Mouse (Mus musculus): Measurements from ENCODE around the gene Ptpa. TPM values are rescaled to one million over a fixed set of nuclear protein-coding genes. Genes with fewer than 3 reads are reported as not detected.
A peak's percentile ranks its signal among the peaks of the same experiment; 100 is the strongest.

Gene Ptpa
- total RNA-seq (2014; rRNA removed) (139 and 147 TPM in 2 replicates), polyA plus RNA-seq (2015; fragmentation: Nextera tagmentation; extraction: Ambion mirVana) (138 and 141 TPM in 2 replicates)

- Histone ChIP-seq H3K4me3 (ENCODE audit: low read depth, low read length) (peak within 1 kb of the TSS; percentile 77), H3K36me3 (ENCODE audit: insufficient read depth, low read length) (peaks cover 7% of the 10 kb centered on the region; the same call in 1 of the 2 replicates), H3K9ac (replicated peaks; ENCODE audit: low read length, poor library complexity, severe bottlenecking) (peak within 1 kb of the TSS; percentile 86), H3K27ac (ENCODE audit: low read depth, low read length) (peak within 1 kb of the TSS; percentile 92), H3K9me3 (ENCODE audit: low read length) (no peaks in the 10 kb centered on the region), H3K4me2 (ENCODE audit: low read depth, low read length, poor library complexity, severe bottlenecking) (peak within 1 kb of the TSS; percentile 64), H3K27me3 (ENCODE audit: insufficient read depth, low read length) (no peaks in the 10 kb centered on the region), H3K4me1 (ENCODE audit: insufficient read depth, low read length) (peaks cover 11% of the 10 kb centered on the region)
- peak; percentile 30; the same call in 1 of the 2 replicates for TF ChIP-seq CTCF (IDR thresholded peaks at IDR 0.05)
- ATAC-seq (ENCODE audit: low FRiP score) (peak; percentile 95), DNase-seq (ENCODE audit: low spot score) (peak; percentile 95)
- WGBS, result under 1% methylated on average over 58 of the region's 67 CpGs
These were observed at the start of gene Ptpa for GRCm38 (mm10) chr2:30415936-30416648. TSS of gene Ptpa (plus strand) at chr2:30416039.

- H3K27me3 ChIP-seq (ENCODE audit: insufficient read depth, low read length), result no peaks in the 10 kb centered on the region
- peaks cover 36% of the 10 kb centered on the region for H3K36me3 ChIP-seq (ENCODE audit: insufficient read depth, low read length)
- H3K4me3 ChIP-seq (ENCODE audit: low read depth, low read length), result no peak overlapping the region
- WGBS, result 63% methylated on average over 5 of the region's 5 CpGs
- no peak overlapping the region for H3K27ac ChIP-seq (ENCODE audit: low read depth, low read length)
- no peaks in the 10 kb centered on the region for H3K9me3 ChIP-seq (ENCODE audit: low read length)
- DNase-seq (ENCODE audit: low spot score) (no peak), ATAC-seq (ENCODE audit: low FRiP score) (no peak)
- no peak overlapping the region for H3K9ac ChIP-seq (replicated peaks; ENCODE audit: low read length, poor library complexity, severe bottlenecking)
- H3K4me2 ChIP-seq (ENCODE audit: low read depth, low read length, poor library complexity, severe bottlenecking), result no peak overlapping the region
- TF ChIP-seq CTCF (IDR thresholded peaks at IDR 0.05), result no peak
- H3K4me1 ChIP-seq (ENCODE audit: insufficient read depth, low read length), result peaks cover 10% of the 10 kb centered on the region; the same call in 1 of the 2 replicates
These were observed 49.6 kb upstream of the Ptpa start for GRCm38 (mm10) chr2:30366203-30366602.

- Histone ChIP-seq H3K4me3 (ENCODE audit: low read depth, low read length) (no peak overlapping the region), H3K9ac (replicated peaks; ENCODE audit: low read length, poor library complexity, severe bottlenecking) (no peak overlapping the region), H3K9me3 (ENCODE audit: low read length) (no peaks in the 10 kb centered on the region), H3K36me3 (ENCODE audit: insufficient read depth, low read length) (peaks cover 68% of the 10 kb centered on the region), H3K27me3 (ENCODE audit: insufficient read depth, low read length) (no peaks in the 10 kb centered on the region), H3K4me1 (ENCODE audit: insufficient read depth, low read length) (no peaks in the 10 kb centered on the region), H3K27ac (ENCODE audit: low read depth, low read length) (no peak overlapping the region), H3K4me2 (ENCODE audit: low read depth, low read length, poor library complexity, severe bottlenecking) (no peak overlapping the region)
- 98% methylated on average over 8 of the region's 8 CpGs for WGBS
- no peak for ATAC-seq (ENCODE audit: low FRiP score)
- no peak for TF ChIP-seq CTCF (IDR thresholded peaks at IDR 0.05)
- no peak for DNase-seq (ENCODE audit: low spot score)
These were observed 44.3 kb upstream of the Ptpa start for GRCm38 (mm10) chr2:30371544-30371943.

GRCm38 (mm10) chr2:30372726-30373125, 43.1 kb upstream of the Ptpa start:
- H3K9me3 ChIP-seq (ENCODE audit: low read length), result no peaks in the 10 kb centered on the region
- no peak overlapping the region for H3K9ac ChIP-seq (replicated peaks; ENCODE audit: low read length, poor library complexity, severe bottlenecking)
- DNase-seq (ENCODE audit: low spot score) (no peak), ATAC-seq (ENCODE audit: low FRiP score) (no peak)
- 98% methylated on average over 5 of the region's 5 CpGs for WGBS
- H3K4me1 ChIP-seq (ENCODE audit: insufficient read depth, low read length), result no peaks in the 10 kb centered on the region
- H3K4me2 ChIP-seq (ENCODE audit: low read depth, low read length, poor library complexity, severe bottlenecking), result no peak overlapping the region
- H3K27ac ChIP-seq (ENCODE audit: low read depth, low read length), result no peak overlapping the region
- H3K27me3 ChIP-seq (ENCODE audit: insufficient read depth, low read length), result no peaks in the 10 kb centered on the region
- no peak for TF ChIP-seq CTCF (IDR thresholded peaks at IDR 0.05)
- H3K4me3 ChIP-seq (ENCODE audit: low read depth, low read length), result no peak overlapping the region
- peaks cover 77% of the 10 kb centered on the region for H3K36me3 ChIP-seq (ENCODE audit: insufficient read depth, low read length)

GRCm38 (mm10) chr2:30375893-30376292, 39.9 kb upstream of the Ptpa start:
- 93% methylated on average over 10 of the region's 10 CpGs for WGBS
- no peak overlapping the region for H3K9ac ChIP-seq (replicated peaks; ENCODE audit: low read length, poor library complexity, severe bottlenecking)
- H3K4me3 ChIP-seq (ENCODE audit: low read depth, low read length), result no peak overlapping the region
- DNase-seq (ENCODE audit: low spot score), result no peak
- H3K4me1 ChIP-seq (ENCODE audit: insufficient read depth, low read length), result no peaks in the 10 kb centered on the region
- TF ChIP-seq CTCF (IDR thresholded peaks at IDR 0.05), result no peak
- no peak overlapping the region for H3K4me2 ChIP-seq (ENCODE audit: low read depth, low read length, poor library complexity, severe bottlenecking)
- no peak overlapping the region for H3K27ac ChIP-seq (ENCODE audit: low read depth, low read length)
- peaks cover 65% of the 10 kb centered on the region for H3K36me3 ChIP-seq (ENCODE audit: insufficient read depth, low read length)
- ATAC-seq (ENCODE audit: low FRiP score), result no peak
- H3K27me3 ChIP-seq (ENCODE audit: insufficient read depth, low read length), result no peaks in the 10 kb centered on the region
- H3K9me3 ChIP-seq (ENCODE audit: low read length), result no peaks in the 10 kb centered on the region

- Histone ChIP-seq H3K27me3 (ENCODE audit: insufficient read depth, low read length) (no peaks in the 10 kb centered on the region), H3K9me3 (ENCODE audit: low read length) (no peaks in the 10 kb centered on the region), H3K4me2 (ENCODE audit: low read depth, low read length, poor library complexity, severe bottlenecking) (no peak overlapping the region), H3K4me1 (ENCODE audit: insufficient read depth, low read length) (no peaks in the 10 kb centered on the region), H3K9ac (replicated peaks; ENCODE audit: low read length, poor library complexity, severe bottlenecking) (no peak overlapping the region), H3K36me3 (ENCODE audit: insufficient read depth, low read length) (peaks cover 74% of the 10 kb centered on the region), H3K4me3 (ENCODE audit: low read depth, low read length) (no peak overlapping the region), H3K27ac (ENCODE audit: low read depth, low read length) (no peak overlapping the region)
- DNase-seq (ENCODE audit: low spot score), result no peak
- no peak for TF ChIP-seq CTCF (IDR thresholded peaks at IDR 0.05)
- 93% methylated on average over 5 of the region's 5 CpGs for WGBS
- no peak for ATAC-seq (ENCODE audit: low FRiP score)
These were observed 38.1 kb upstream of the Ptpa start for GRCm38 (mm10) chr2:30377721-30378120.
